ENCODE assay signal across 27 mouse cellular contexts in the genomic region with DNA sequence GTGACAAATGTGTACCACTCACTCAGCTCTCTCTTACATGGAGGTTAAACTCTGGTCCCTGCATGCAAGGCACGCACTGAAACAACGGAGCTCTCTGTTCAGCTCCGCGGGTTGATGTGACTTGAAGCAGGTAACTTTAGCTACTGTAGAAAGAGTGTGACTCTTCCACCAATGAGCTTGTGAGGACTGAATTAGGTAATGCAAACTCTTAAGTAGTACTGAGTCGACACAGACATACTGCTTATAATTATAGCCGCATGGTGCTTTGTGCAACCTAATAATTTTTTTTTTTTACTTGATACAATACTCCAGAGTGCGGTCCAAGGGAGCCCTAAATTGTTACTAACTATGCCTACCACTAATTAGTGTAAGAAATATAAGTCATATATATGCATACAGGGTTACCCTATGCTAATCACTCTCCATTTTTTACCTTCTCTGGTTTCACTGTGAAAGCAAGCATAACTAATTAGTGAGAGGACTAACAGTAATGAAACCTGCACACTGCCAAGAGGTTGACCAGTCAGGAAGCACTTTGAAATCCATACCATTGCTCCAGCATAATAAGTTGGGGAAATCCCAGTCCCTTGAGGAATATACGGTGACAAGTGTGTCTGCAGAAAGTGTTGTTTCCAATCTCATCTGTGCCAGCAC.
"Had no signal": no experiment of that assay in that cellular context is flagged by ENCODE, and none has a peak within 500 bp of the region (broad histone marks: within the 10 kb centered on the region; RNA-seq: fewer than 3 reads in every experiment).

No protein-coding gene starts in this region.

- H3K9me3 ChIP-seq: heart, embryonic 10.5 days; heart, embryonic 12.5 days; hindbrain, embryonic 10.5 days; hindbrain, embryonic 12.5 days; intestine, embryonic 15.5 days; limb, embryonic 12.5 days; liver, embryonic 13.5 days; liver, embryonic 15.5 days had no signal

- H3K4me1 ChIP-seq: heart, embryonic 10.5 days; hindbrain, embryonic 10.5 days; hindbrain, embryonic 12.5 days; intestine, embryonic 15.5 days; limb, embryonic 12.5 days; liver, embryonic 13.5 days; liver, embryonic 15.5 days had no signal

- H3K27me3 ChIP-seq: heart, embryonic 12.5 days; hindbrain, embryonic 12.5 days; intestine, embryonic 15.5 days; limb, embryonic 12.5 days; liver, embryonic 13.5 days; liver, embryonic 15.5 days had no signal

- H3K4me2 ChIP-seq: heart, embryonic 12.5 days; hindbrain, embryonic 12.5 days; hindbrain, embryonic 14.5 days; intestine, embryonic 15.5 days; limb, embryonic 12.5 days; liver, embryonic 11.5 days; liver, embryonic 13.5 days; liver, embryonic 15.5 days had no signal

- H3K36me3 ChIP-seq: heart, embryonic 10.5 days; heart, embryonic 12.5 days; hindbrain, embryonic 10.5 days; hindbrain, embryonic 12.5 days; intestine, embryonic 15.5 days; limb, embryonic 12.5 days; liver, embryonic 13.5 days; liver, embryonic 15.5 days had no signal

- H3K9ac ChIP-seq: heart, embryonic 12.5 days; hindbrain, embryonic 12.5 days; hindbrain, embryonic 14.5 days; intestine, embryonic 15.5 days; limb, embryonic 12.5 days; liver, embryonic 13.5 days; liver, embryonic 15.5 days had no signal

- H3K27ac ChIP-seq: gastrocnemius, adult 2 months; heart, embryonic 10.5 days; hindbrain, embryonic 10.5 days; hindbrain, embryonic 12.5 days; hindbrain, embryonic 14.5 days; intestine, embryonic 15.5 days; limb, embryonic 12.5 days; liver, embryonic 13.5 days; liver, embryonic 15.5 days had no signal

- H3K4me3 ChIP-seq: gastrocnemius, adult 2 months; heart, embryonic 10.5 days; heart, embryonic 12.5 days; hindbrain, embryonic 10.5 days; hindbrain, embryonic 12.5 days; intestine, embryonic 15.5 days; layer of hippocampus, adult 2 months; limb, embryonic 12.5 days; liver, embryonic 13.5 days; liver, embryonic 15.5 days had no signal

- DNase-seq: gastrocnemius, adult 2 months; gastrocnemius, postnatal 10 days; gastrocnemius, postnatal 25 days; heart, adult 18-20 months; heart, postnatal 10 days; heart, postnatal 4 days; kidney, adult 18-20 months; kidney, adult 8-10 months; kidney, postnatal 10 days; kidney, postnatal 25 days; kidney, postnatal 4 days; left cerebral cortex, postnatal 4 days; liver; liver, embryonic 13.5 days had no signal

- ATAC-seq: hindbrain, embryonic 16.5 days; inflammation-experienced regulatory T-cells, adult 6 months; intestine, embryonic 15.5 days; intestine, postnatal 0 days had no signal
